Mouse (Mus musculus) cerebellum, postnatal 4 days (tissue): ENCODE results near the gene Fa2h.

Experiments
- DNase-seq, 2 experiments: peaks; one replicate each; pipeline ENCODE4 v3.0.0; 2022; ENCODE audit warnings: low spot score in 2 of 2, mixed read lengths in 1 of 2

Gene Fa2h

DNA sequence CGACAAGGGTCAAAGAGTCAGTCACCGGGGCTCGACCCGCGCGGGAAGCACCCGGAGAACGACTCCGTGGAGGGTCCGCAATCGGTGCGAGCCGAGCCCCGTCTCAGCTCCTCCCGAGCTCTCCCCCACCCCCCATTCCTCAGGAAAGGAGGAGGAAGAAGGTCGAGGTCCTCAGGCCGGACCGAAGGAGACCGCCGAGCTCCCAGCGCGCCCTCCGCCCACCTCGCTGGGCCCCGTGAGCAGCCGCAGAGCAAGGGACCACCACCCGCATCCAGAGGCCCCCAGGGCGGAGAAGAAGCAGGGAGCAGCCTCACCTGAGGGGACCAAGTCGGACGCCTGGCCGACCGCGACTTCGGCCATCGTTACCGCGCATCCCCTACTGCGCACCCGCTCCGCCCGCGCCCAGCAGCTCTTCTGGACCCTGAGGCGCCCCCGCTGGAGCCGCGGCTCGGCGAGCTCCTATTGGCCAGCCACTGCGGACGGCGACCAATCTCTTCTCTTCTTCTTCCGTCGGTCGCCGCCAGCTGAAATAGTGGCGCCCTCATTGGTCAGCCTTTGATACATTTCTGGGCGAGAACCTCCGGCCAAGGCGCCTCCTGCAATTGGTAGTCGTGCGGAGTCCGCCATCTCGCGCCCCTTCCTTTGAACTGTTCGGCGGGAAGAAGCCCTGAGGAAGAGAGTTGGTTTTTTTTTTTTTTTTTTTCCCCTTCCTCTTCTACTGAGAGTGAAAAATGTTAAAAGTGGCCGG, 93.6 kb downstream of the Fa2h start, which contains the start of gene Rfwd3:
TSS of gene Rfwd3 (minus strand) at position 402 of the 748 bp plus-strand sequence.
- peak; percentile 89 to 94 for DNase-seq

DNA sequence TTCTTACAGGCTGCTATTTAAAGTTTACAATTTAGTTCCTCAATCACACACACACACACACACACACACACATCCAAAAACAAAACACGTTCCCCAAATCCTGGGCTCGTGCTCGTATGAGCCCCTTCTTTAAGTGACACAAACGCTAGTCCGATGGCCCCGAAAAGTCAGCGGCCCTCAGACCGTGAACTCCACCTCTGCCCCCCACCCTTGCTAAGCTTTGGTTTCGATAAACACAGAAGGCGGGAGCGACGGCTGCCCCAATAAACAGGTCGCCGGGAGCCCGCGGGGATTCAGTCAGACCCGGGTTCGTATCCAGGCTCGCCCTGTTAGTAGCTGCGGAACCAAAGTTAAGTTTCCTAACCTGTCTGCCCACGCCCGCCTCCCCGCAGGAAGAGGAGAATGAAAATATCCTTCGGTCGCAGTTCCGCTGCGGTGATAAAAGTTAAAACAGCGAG, 94.2 kb downstream of the Fa2h start:
- DNase-seq, result no peak

DNA sequence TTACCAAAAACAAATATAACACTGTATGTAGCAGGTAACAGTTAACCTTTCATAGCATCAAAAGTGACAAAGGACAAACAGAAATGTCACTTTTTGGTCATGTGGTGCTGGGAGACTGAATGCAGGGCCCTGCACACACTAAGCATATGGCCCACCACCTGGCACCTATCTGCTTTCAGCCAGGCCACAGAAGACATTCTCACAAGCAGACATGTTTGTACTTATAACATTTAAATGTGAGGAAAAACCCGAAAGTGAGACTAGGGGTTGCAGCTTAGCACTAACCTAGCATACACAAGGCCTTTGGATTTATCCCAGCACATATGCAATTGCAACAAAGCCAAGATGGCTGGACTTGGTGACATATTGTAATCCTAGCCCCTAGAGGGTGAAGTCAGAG, 95.6 kb downstream of the Fa2h start:
- DNase-seq, result no peak
